Mouse (Mus musculus): Measurements from ENCODE around the gene Asic3. TPM values are rescaled to one million over a fixed set of nuclear protein-coding genes. Genes with fewer than 3 reads are reported as not detected.

Asic3 gene
- polyA plus RNA-seq, 1 experiment from 2014 or later: 0.34 TPM

DNA sequence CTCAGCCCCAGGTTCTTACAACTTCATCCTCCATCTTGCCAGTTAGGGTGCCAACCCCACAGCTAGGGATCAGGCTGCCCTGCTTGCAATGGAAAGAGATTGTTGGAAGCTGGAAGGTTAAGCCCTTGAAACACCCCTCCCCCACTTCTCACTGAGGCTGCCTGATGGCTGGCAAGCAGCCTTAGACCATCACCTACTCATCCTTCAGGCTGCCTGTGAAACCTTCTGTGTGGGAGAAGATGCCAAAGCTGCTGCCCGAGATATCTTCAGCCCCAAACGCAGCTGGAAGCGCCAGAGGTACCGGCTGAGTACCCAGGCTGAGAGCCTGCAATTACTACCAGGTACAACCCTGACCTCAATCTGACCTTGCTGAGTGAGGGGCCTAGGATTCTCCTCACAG is 33.7 kb upstream of the Asic3 start:
- H3K4me3 ChIP-seq: no peak overlapping the region
- peaks cover 38% of the 10 kb centered on the region for H3K4me1 ChIP-seq
- H3K27ac ChIP-seq (replicated peaks): no peak overlapping the region
- H3K36me3 ChIP-seq (replicated peaks): no peaks in the 10 kb centered on the region
- H3K9me3 ChIP-seq: no peaks in the 10 kb centered on the region
- DNase-seq (ENCODE audit: low spot score): no peak
- H3K27me3 ChIP-seq (replicated peaks; ENCODE audit: low read depth, poor library complexity, severe bottlenecking): peaks cover 3% of the 10 kb centered on the region
- WGBS: 73% methylated on average over 4 of the region's 4 CpGs

DNA sequence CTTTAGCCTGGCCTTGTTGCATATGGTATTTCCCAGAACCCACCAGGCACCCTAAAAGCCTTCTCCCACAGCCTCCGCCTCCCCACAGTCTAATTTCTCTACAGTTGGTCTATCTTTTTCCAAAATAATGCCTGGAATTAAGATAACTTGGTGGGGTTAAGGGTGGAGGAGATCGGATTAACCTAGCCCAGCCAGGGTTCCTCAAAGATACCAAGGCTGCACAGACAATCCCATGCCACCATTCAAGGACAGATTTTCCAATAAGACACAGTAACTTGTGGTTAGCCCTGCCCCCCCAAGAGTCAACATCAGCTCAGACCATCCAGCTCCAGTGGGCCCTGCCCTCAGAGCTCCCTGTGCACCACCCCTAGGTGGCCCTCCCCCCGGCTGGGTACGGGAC is 32.7 kb upstream of the Asic3 start:
- Histone ChIP-seq H3K36me3 (replicated peaks) (no peaks in the 10 kb centered on the region), H3K9me3 (no peaks in the 10 kb centered on the region), H3K27ac (replicated peaks) (no peak overlapping the region), H3K27me3 (replicated peaks; ENCODE audit: low read depth, poor library complexity, severe bottlenecking) (peaks cover 13% of the 10 kb centered on the region), H3K4me1 (peaks cover 38% of the 10 kb centered on the region), H3K4me3 (no peak overlapping the region)
- 90% methylated on average over 4 of the region's 4 CpGs for WGBS
- DNase-seq (ENCODE audit: low spot score): no peak

DNA sequence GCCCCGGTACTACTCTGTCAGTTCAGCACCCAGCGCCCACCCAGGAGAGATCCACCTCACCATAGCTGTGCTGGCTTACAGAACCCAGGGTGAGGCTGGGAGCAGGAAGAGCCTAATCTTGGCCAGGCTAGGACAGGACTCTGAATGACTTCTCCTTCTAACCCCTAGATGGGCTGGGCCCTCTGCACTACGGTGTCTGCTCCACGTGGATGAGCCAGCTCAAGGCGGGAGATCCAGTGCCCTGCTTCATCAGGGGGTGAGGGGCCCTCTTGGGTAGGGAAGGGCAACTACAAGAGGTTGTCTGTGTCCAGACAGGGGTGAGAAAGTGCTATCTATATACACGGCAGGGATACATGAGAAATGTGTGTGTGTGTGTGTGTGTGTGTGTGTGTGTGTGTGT is 31.7 kb upstream of the Asic3 start:
- WGBS: 78% methylated on average over 6 of the region's 6 CpGs
- Histone ChIP-seq H3K36me3 (replicated peaks) (no peaks in the 10 kb centered on the region), H3K27ac (replicated peaks) (no peak overlapping the region), H3K4me3 (no peak overlapping the region), H3K27me3 (replicated peaks; ENCODE audit: low read depth, poor library complexity, severe bottlenecking) (peaks cover 23% of the 10 kb centered on the region), H3K9me3 (no peaks in the 10 kb centered on the region), H3K4me1 (peaks cover 38% of the 10 kb centered on the region)
- no peak for DNase-seq (ENCODE audit: low spot score)

DNA sequence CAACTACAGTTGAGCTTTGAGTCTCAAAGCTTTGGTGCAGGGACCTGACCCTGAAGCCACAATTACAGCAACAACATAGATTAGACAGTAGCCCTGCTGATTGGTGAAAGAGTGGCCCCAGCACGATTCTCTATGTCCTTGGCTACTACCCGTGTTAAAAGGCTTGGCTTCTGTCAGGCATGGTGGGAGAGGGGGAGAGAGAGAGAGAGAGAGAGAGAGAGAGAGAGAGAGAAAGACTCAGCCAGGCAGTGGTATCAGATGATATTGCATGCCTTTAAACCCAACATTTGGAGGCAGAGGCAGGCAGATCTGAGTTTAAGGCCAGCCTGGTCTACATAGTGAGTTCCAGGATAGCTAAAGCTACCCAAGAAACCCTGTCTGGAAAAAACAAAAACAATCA is 31.2 kb upstream of the Asic3 start:
- H3K27me3 ChIP-seq (replicated peaks; ENCODE audit: low read depth, poor library complexity, severe bottlenecking): peaks cover 28% of the 10 kb centered on the region
- no peak for DNase-seq (ENCODE audit: low spot score)
- H3K36me3 ChIP-seq (replicated peaks): no peaks in the 10 kb centered on the region
- no peak overlapping the region for H3K4me3 ChIP-seq
- H3K9me3 ChIP-seq: no peaks in the 10 kb centered on the region
- WGBS: 67% methylated on average over 2 of the region's 2 CpGs
- peaks cover 40% of the 10 kb centered on the region for H3K4me1 ChIP-seq
- no peak overlapping the region for H3K27ac ChIP-seq (replicated peaks)

DNA sequence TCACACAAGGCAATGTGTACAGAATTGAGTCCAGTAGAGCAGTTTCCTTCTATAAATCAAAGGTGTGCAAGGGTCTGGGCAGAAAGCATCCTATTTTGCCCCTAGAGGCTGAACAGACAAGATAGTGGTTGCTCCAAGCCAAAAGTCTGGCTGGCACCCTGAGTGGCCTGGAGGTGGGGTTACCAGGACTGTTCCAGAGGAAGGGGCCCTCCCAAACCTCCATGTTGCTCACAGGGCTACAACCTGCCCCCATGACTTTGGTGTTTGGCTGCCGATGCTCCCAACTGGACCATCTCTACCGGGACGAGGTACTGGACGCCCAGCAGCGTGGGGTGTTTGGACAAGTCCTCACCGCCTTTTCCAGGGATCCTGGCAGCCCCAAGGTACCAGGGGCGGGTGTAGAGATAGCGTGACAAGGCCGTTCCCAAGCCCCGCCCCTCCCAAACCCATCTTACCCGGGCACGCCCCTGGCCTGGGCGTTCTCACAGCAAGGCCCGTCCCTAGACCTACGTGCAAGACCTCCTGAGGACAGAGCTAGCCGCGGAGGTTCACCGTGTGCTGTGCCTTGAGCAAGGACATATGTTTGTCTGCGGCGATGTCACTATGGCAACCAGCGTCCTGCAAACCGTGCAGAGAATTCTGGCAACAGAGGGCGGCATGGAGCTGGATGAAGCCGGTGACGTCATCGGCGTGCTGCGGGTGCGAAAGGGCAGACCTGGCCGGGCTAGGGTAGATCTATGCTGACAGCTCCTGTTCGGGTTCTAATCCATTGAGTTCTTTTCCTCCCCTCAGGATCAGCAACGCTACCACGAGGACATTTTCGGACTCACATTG is 29.9 kb upstream of the Asic3 start:
- WGBS: under 1% methylated on average over 34 of the region's 34 CpGs
- peak overlapping the region; percentile 63 for H3K4me3 ChIP-seq
- DNase-seq (ENCODE audit: low spot score): peak; percentile 94
- H3K27ac ChIP-seq (replicated peaks): peak overlapping the region; percentile 76
- peaks cover 40% of the 10 kb centered on the region for H3K27me3 ChIP-seq (replicated peaks; ENCODE audit: low read depth, poor library complexity, severe bottlenecking)
- H3K4me1 ChIP-seq: peaks cover 49% of the 10 kb centered on the region
- H3K36me3 ChIP-seq (replicated peaks): no peaks in the 10 kb centered on the region
- H3K9me3 ChIP-seq: no peaks in the 10 kb centered on the region

DNA sequence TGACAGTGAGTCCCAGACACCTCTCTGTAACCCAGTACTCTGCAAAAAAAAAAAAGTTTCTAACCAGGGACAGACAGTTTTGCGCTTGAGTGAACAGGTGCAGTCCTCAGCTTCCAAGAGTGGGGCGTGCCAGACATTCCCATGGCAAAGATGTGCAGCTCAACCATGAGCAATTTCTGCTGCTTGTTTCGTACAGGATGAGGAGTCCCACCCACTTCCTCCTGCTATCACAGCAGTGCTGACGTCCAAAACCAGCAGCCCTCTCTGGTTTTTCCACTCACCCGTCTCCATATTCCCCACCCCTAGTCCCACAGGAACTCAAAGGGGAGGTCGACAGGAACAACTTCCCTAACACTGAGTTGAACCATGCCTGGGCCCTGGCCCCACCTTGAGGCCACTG is 28.8 kb upstream of the Asic3 start:
- Histone ChIP-seq H3K36me3 (replicated peaks) (no peaks in the 10 kb centered on the region), H3K4me1 (peaks cover 57% of the 10 kb centered on the region), H3K27me3 (replicated peaks; ENCODE audit: low read depth, poor library complexity, severe bottlenecking) (peaks cover 52% of the 10 kb centered on the region), H3K4me3 (no peak overlapping the region), H3K9me3 (no peaks in the 10 kb centered on the region), H3K27ac (replicated peaks) (no peak overlapping the region)
- DNase-seq (ENCODE audit: low spot score): no peak
- 72% methylated on average over 6 of the region's 6 CpGs for WGBS

DNA sequence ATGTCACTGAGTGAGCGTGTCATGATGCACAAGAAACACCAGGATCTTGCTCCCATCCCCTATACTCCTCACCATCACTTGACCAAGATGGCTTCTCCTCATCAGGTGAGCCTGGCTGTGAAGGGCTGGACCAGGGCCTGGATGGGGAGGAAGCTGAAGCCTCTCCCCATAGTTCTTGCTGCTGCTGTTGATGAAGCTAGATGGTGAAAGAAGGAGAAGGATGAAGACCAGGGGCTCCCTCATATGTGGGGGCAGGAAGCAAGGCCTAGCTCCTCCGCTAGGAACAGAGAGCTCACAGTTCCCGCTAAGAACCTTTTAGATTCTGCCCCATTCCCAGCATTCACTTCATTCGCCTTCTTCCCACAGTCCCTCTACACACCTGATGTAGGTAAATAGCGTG is 27.8 kb upstream of the Asic3 start:
- WGBS: 82% methylated on average over 5 of the region's 5 CpGs
- no peak for DNase-seq (ENCODE audit: low spot score)
- peaks cover 57% of the 10 kb centered on the region for H3K4me1 ChIP-seq

DNA sequence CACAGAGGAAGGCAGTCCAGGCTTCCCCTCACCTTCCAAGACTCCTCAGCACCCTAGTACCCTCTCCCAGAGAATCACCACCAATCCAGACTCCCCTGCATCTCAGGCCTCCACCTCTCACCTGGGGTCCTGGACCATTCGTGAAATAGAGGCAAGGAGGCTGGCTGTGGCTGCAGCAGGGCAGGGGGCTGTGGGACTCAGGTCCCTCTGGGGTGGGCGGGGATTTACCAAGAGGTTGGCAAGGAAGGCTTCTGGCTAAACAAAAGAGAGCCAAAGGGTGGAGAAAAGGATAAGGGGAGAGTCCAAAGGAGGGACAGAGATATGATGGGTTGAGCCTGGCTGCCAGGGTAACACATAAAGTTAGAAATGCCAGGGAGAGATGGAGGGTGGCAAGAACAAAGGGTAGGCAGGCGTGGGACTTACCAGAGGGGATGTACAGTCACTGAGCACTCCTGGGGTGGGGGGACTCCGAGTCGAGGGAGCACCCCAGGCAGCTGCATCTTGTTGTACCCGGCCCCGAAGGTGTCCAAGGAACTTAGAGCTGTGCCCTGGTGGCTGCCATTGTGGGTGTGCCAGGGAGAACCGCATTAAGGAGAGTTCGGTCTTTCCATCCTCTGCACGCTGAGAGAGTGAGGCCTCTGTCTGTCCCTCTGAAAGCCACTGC is 27.2 kb upstream of the Asic3 start:
- Histone ChIP-seq H3K27me3 (replicated peaks; ENCODE audit: low read depth, poor library complexity, severe bottlenecking) (peaks cover 67% of the 10 kb centered on the region), H3K4me3 (no peak overlapping the region), H3K36me3 (replicated peaks) (no peaks in the 10 kb centered on the region), H3K27ac (replicated peaks) (no peak overlapping the region), H3K9me3 (no peaks in the 10 kb centered on the region), H3K4me1 (peaks cover 57% of the 10 kb centered on the region)
- 81% methylated on average over 10 of the region's 10 CpGs for WGBS
- DNase-seq (ENCODE audit: low spot score): no peak

More for the DNA sequence above, 27.8 kb upstream of the Asic3 start:
- Histone ChIP-seq H3K27ac (replicated peaks) (no peak overlapping the region), H3K36me3 (replicated peaks) (no peaks in the 10 kb centered on the region), H3K4me3 (no peak overlapping the region), H3K27me3 (replicated peaks; ENCODE audit: low read depth, poor library complexity, severe bottlenecking) (peaks cover 61% of the 10 kb centered on the region), H3K9me3 (no peaks in the 10 kb centered on the region)

DNA sequence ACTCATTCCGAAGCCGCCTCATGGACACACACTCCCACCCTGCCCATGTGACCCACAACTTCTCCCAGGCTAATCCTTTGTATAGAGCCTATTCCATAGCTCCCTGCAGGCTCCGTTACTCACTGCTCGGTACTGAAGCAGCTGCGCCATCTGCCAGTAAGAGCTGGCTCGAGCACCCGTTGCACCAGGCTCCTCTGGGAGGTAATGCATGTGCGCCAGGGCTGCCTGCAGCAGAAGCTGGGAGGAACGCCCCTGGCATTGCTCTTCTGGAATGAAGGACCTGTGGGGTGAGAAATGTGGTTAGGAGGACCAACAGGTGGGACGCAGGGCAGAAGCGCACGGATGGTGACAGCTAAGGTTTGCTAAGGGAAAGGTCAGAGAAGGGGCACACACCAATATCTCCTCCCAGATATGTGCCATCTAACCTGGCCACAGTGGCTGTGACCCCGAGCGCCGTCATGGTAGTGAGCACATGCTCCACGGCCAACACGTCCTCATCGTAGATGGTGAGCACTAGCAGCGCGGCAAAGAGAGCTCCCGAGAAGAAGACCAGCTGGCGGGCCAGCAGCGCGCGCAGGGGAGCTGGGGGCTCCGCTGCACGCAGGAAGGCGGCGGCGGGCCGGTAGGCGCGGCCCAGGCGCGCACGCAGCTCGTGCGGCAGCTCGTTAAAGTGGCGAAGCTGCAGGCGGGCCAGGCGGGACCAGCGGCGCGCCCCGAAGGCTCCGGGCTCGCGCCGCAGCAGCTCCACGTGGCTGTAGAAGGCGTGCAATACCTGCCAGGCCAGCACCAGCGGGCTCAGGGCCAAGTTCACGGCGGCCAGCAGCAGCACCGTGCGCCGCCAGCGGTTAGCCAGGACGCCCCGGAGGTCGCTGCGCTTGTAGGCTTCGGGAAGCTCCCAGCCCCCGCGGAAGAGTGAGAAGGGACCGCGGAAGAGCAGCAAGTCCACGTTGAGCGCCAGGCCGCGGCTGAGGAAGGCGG is 25.6 kb upstream of the Asic3 start:
- Histone ChIP-seq H3K4me1 (peaks cover 49% of the 10 kb centered on the region), H3K9me3 (no peaks in the 10 kb centered on the region), H3K27me3 (replicated peaks; ENCODE audit: low read depth, poor library complexity, severe bottlenecking) (peaks cover 76% of the 10 kb centered on the region), H3K27ac (replicated peaks) (peak overlapping the region; percentile 78), H3K36me3 (replicated peaks) (no peaks in the 10 kb centered on the region), H3K4me3 (peak overlapping the region; percentile 66)
- peak; percentile 71 for DNase-seq (ENCODE audit: low spot score)
- WGBS: 1% methylated on average over 73 of the region's 73 CpGs

DNA sequence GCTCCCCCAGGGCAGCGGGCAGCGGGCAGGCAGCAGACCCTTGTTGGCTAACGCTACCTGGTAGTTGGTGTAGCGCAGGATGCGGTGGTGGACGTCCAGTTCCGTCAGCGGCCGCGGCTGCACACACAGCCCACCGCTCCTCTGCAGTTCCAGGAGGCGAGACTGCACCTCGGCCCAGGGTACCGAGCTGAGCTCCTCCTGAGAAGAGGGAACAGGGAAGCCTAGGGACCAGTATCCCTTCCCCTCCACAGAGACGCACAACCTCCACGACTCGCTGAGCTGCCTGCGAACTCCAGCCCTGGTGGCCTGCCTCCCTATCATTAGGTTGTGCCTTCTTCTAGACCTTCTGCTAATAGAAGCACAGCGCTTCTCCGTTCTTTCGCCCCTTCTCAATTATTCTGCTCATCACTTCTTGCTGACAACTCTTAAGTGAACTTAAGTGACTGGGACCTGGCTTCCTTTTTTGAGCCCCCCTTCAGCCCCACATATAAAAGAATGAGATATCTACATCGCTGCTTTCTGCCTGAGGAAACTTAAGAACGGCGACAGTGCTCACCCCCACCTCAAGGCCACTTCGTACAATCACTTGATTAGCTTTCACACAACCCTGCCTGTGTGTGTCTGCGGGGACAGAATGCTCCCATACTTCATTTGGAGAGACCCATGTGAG is 24.8 kb upstream of the Asic3 start:
- no peak for DNase-seq (ENCODE audit: low spot score)
- Histone ChIP-seq H3K4me1 (peaks cover 42% of the 10 kb centered on the region), H3K27ac (replicated peaks) (peak overlapping the region; percentile 78), H3K36me3 (replicated peaks) (no peaks in the 10 kb centered on the region), H3K9me3 (no peaks in the 10 kb centered on the region), H3K27me3 (replicated peaks; ENCODE audit: low read depth, poor library complexity, severe bottlenecking) (peaks cover 76% of the 10 kb centered on the region), H3K4me3 (peak overlapping the region; percentile 66)
- WGBS: 24% methylated on average over 26 of the region's 26 CpGs

DNA sequence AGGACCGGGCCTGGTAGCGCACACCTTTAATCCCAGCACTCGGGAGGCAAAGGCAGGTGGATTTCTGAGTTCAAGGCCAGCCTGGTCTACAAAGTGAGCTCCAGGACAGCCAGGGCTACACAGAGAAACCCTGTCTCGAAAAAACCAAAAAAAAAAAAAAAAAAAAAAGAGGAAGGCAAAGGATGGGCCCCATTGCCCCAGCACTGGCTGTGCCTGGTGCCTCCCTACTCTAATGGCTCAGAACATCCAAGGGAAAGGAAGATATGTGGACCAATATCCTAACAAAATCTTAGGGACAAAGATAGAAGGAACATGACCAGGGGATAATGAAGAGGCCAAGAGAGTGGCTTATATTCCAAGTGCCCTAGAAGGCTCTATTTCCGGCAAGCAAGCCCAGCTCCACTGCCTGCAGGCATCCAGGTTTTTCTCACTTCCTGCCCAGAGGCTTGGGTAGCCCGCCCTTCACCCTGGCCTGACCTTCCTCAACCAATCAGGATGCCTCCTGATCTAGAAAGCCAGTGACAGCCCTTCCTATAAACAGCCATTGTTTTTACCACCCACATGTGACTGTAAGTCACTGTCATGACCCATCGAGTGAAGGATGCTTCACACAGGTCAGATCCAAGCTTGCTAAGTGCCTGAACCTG is 24.1 kb upstream of the Asic3 start:
- H3K9me3 ChIP-seq: no peaks in the 10 kb centered on the region
- DNase-seq (ENCODE audit: low spot score): peak; percentile 64
- no peak overlapping the region; the same call in 1 of the 2 replicates for H3K27ac ChIP-seq (replicated peaks)
- peaks cover 43% of the 10 kb centered on the region for H3K4me1 ChIP-seq
- H3K36me3 ChIP-seq (replicated peaks): no peaks in the 10 kb centered on the region
- no peak overlapping the region for H3K4me3 ChIP-seq
- H3K27me3 ChIP-seq (replicated peaks; ENCODE audit: low read depth, poor library complexity, severe bottlenecking): peaks cover 76% of the 10 kb centered on the region
- WGBS: 44% methylated on average over 7 of the region's 7 CpGs

Data from embryonic facial prominence, embryonic 10.5 days (tissue).